Mouse (Mus musculus): Measurements from ENCODE around the gene Slc13a3.

GRCm38 (mm10) chr2:165441613-165442012 is 31.4 kb downstream of the Slc13a3 start:
- TF ChIP-seq TAL1 (IDR thresholded peaks at IDR 0.05; ENCODE audit: low read length) (no peak), GATA1 (IDR thresholded peaks at IDR 0.05; ENCODE audit: low read length) (no peak)

Data from erythroblast, embryonic 14.5 days (primary cell).